Mouse (Mus musculus): ENCODE results near the gene Dnajb3.

GRCm38 (mm10) chr1:88220336-88220735 lies 14.8 kb upstream of the Dnajb3 start:
- TF ChIP-seq CTCF (IDR thresholded peaks at IDR 0.05; ENCODE audit: low read depth, low read length) (no peak), POLR2A (IDR thresholded peaks at IDR 0.05; ENCODE audit: extremely low read depth, insufficient read depth, low read length) (no peak)
